Mouse (Mus musculus) left cerebral cortex, adult 8-10 months (tissue): Measurements from ENCODE around the gene Kif17. TPM values are rescaled to one million over a fixed set of nuclear protein-coding genes. Genes with fewer than 3 reads are reported as not detected.

Experiments
- DNase-seq, 2 experiments: peaks; one replicate each; pipeline ENCODE4 v3.0.0; 2022; ENCODE audit warnings: low spot score in 2 of 2
- total RNA-seq, 4 experiments: library from RNA; stranded (reverse); gene quantifications; 2 replicates each; pipeline ENCODE4 v1.2.4; 2022

The Kif17 gene
- total RNA-seq, 4 experiments from 2014 or later = 28.1 to 33.2 (median 31.7) TPM

- no peak for DNase-seq
Observed at GRCm38 (mm10) chr4:138259482-138259881, 9.2 kb downstream of the Kif17 start.

GRCm38 (mm10) chr4:138261843-138262681 lies 11.8 kb downstream of the Kif17 start:
- DNase-seq = peak; percentile 84 to 92

- DNase-seq = no peak
Observed at GRCm38 (mm10) chr4:138267869-138268268, 17.6 kb downstream of the Kif17 start.

- peak; percentile 46 to 82 for DNase-seq
Observed at GRCm38 (mm10) chr4:138272011-138272997, 22.1 kb downstream of the Kif17 start.

- peak in 1 of 2 experiments; percentile 61 for DNase-seq
Observed at GRCm38 (mm10) chr4:138278346-138278745, 28.1 kb downstream of the Kif17 start.

- DNase-seq = no peak
Observed at GRCm38 (mm10) chr4:138282834-138283233, 32.6 kb downstream of the Kif17 start.

- DNase-seq = no peak
Observed at GRCm38 (mm10) chr4:138286411-138286810, 36.2 kb downstream of the Kif17 start.

- no peak for DNase-seq
Observed at GRCm38 (mm10) chr4:138288691-138289090, 38.5 kb downstream of the Kif17 start.

GRCm38 (mm10) chr4:138292028-138292427 lies 41.8 kb downstream of the Kif17 start:
- DNase-seq = no peak

- DNase-seq = no peak
Observed at GRCm38 (mm10) chr4:138293261-138293948, 43.2 kb downstream of the Kif17 start.

- DNase-seq = no peak
Observed at GRCm38 (mm10) chr4:138293949-138294550, 43.8 kb downstream of the Kif17 start.

GRCm38 (mm10) chr4:138301271-138301780 lies 51.1 kb downstream of the Kif17 start:
- no peak for DNase-seq

- no peak for DNase-seq
Observed at GRCm38 (mm10) chr4:138303011-138303410, 52.8 kb downstream of the Kif17 start.

- DNase-seq = no peak
Observed at GRCm38 (mm10) chr4:138303742-138304141, 53.5 kb downstream of the Kif17 start.

GRCm38 (mm10) chr4:138304340-138305104 lies 54.3 kb downstream of the Kif17 start, which contains the start of gene Ddost:
TSS of gene Ddost (plus strand) at chr4:138304730.
- DNase-seq = peak; percentile 91 to 99

- no peak for DNase-seq
Observed at GRCm38 (mm10) chr4:138307025-138307424, 56.8 kb downstream of the Kif17 start.

- DNase-seq = no peak
Observed at GRCm38 (mm10) chr4:138307739-138308138, 57.5 kb downstream of the Kif17 start.

GRCm38 (mm10) chr4:138310311-138310910 lies 60.2 kb downstream of the Kif17 start:
- no peak for DNase-seq

GRCm38 (mm10) chr4:138311595-138311994 lies 61.4 kb downstream of the Kif17 start:
- DNase-seq = no peak
